Mouse (Mus musculus) layer of hippocampus, adult 18-20 months (tissue): ENCODE data around the gene Dpep1. TPM values are rescaled to one million over a fixed set of nuclear protein-coding genes. Genes with fewer than 3 reads are reported as not detected.
"Not testable (repeated sequence)": the region's sequence is repeated elsewhere in the genome, so short reads cannot be mapped to it uniquely, and the experiment has no call there.

ENCODE experiments used
- DNase-seq, 2 experiments: peaks; one replicate each; pipeline ENCODE4 v3.0.0; 2022; ENCODE audit warnings: low spot score in 2 of 2
- total RNA-seq, 2 experiments: library from RNA; stranded (reverse); gene quantifications; 2 replicates each; pipeline ENCODE4 v1.2.3; 2021

Gene Dpep1
- total RNA-seq, 2 experiments from 2014 or later, result 0.22 to 0.89 TPM

GRCm38 (mm10) chr8:123211876-123212275, 25.8 kb downstream of the Dpep1 start:
- DNase-seq, result no peak

GRCm38 (mm10) chr8:123212321-123213117, 26.5 kb downstream of the Dpep1 start, which contains the start of the genes Chmp1a and Spata33:
Chmp1a (minus strand) TSS chr8:123212763.
Spata33 (plus strand) TSS chr8:123212832.
- DNase-seq, result peak; percentile 75 to 92

- no peak for DNase-seq
Measured at GRCm38 (mm10) chr8:123213118-123213772, 27.2 kb downstream of the Dpep1 start.

GRCm38 (mm10) chr8:123215430-123215829, 29.4 kb downstream of the Dpep1 start:
- DNase-seq, result no peak

- DNase-seq, result no peak
Measured at GRCm38 (mm10) chr8:123220917-123221316, 34.9 kb downstream of the Dpep1 start.

GRCm38 (mm10) chr8:123224278-123225266, 38.5 kb downstream of the Dpep1 start, which contains the start of gene Cdk10:
Cdk10 (plus strand) TSS chr8:123224842.
- DNase-seq, result peak; percentile 92 to 95

- DNase-seq, result no peak
Measured at GRCm38 (mm10) chr8:123228416-123228815, 42.4 kb downstream of the Dpep1 start.

GRCm38 (mm10) chr8:123230326-123230725, 44.3 kb downstream of the Dpep1 start:
- DNase-seq, result not testable (repeated sequence)

GRCm38 (mm10) chr8:123231742-123232141, 45.7 kb downstream of the Dpep1 start:
- DNase-seq, result peak in 1 of 2 experiments; percentile 54

- DNase-seq, result peak in 1 of 2 experiments; percentile 41
Measured at GRCm38 (mm10) chr8:123232553-123232952, 46.5 kb downstream of the Dpep1 start.

GRCm38 (mm10) chr8:123233300-123233699, 47.3 kb downstream of the Dpep1 start:
- peak in 1 of 2 experiments; percentile 31 for DNase-seq

GRCm38 (mm10) chr8:123233760-123234159, 47.7 kb downstream of the Dpep1 start:
- peak in 1 of 2 experiments; percentile 39 for DNase-seq

GRCm38 (mm10) chr8:123234918-123235519, 49.0 kb downstream of the Dpep1 start:
- DNase-seq, result peak; percentile 84 to 91

- DNase-seq, result peak; percentile 82 to 87
Measured at GRCm38 (mm10) chr8:123235520-123236497, 49.8 kb downstream of the Dpep1 start, which contains the start of gene Spata2l. Spata2l (minus strand) TSS chr8:123236233.

GRCm38 (mm10) chr8:123239398-123239797, 53.4 kb downstream of the Dpep1 start:
- no peak for DNase-seq

GRCm38 (mm10) chr8:123242107-123242923, 56.3 kb downstream of the Dpep1 start:
- DNase-seq, result no peak

- no peak for DNase-seq
Measured at GRCm38 (mm10) chr8:123243053-123243452, 57.0 kb downstream of the Dpep1 start.

GRCm38 (mm10) chr8:123244382-123244781, 58.3 kb downstream of the Dpep1 start:
- DNase-seq, result no peak
